Mouse (Mus musculus): Measurements from ENCODE around the gene Olfr654. TPM values are rescaled to one million over a fixed set of nuclear protein-coding genes. Genes with fewer than 3 reads are reported as not detected.

The Olfr654 gene
- polyA plus RNA-seq (2012; fragmentation: generic; extraction: Trizol) = not detected

GRCm38 (mm10) chr7:104586725-104587124 is at the start of gene Olfr654:
Gene Olfr654, plus strand, starts transcription at chr7:104587025.
- Histone ChIP-seq H3K79me2 (ENCODE audit: control insufficient read depth, insufficient read depth) (no peaks in the 10 kb centered on the region), H3K4me3 (no peak within 1 kb of the TSS), H3K36me3 (ENCODE audit: control insufficient read depth, insufficient read depth) (no peaks in the 10 kb centered on the region), H3ac (ENCODE audit: control insufficient read depth, insufficient read length) (no peak within 1 kb of the TSS), H3K27me3 (ENCODE audit: control insufficient read depth, insufficient read depth, insufficient read length) (no peaks in the 10 kb centered on the region), H3K4me2 (ENCODE audit: low read depth) (no peak within 1 kb of the TSS)
- TF ChIP-seq POLR2AphosphoS2 (IDR thresholded peaks at IDR 0.05; ENCODE audit: insufficient read length, low read depth) (no peak), MAX (IDR thresholded peaks at IDR 0.05; ENCODE audit: low read depth) (no peak), USF1 (IDR thresholded peaks at IDR 0.05; ENCODE audit: low read depth) (no peak), POLR2A (IDR thresholded peaks at IDR 0.05; ENCODE audit: insufficient read length, low read depth) (no peak), MYOG (IDR thresholded peaks at IDR 0.05; ENCODE audit: control insufficient read depth in 1 of 3, insufficient read depth in 1 of 3, insufficient read length in 2 of 3, low read depth in 2 of 3) (no peak), TCF3 (IDR thresholded peaks at IDR 0.05; ENCODE audit: insufficient read length, low read depth) (no peak), REST (IDR thresholded peaks at IDR 0.05; ENCODE audit: insufficient read depth, insufficient read length) (no peak), TCF12 (IDR thresholded peaks at IDR 0.05; ENCODE audit: insufficient read depth, poor library complexity, severe bottlenecking) (no peak), CEBPB (IDR thresholded peaks at IDR 0.05; ENCODE audit: insufficient read depth, poor library complexity, severe bottlenecking) (no peak), MYOD1 (IDR thresholded peaks at IDR 0.05; ENCODE audit: control insufficient read depth in 1 of 3, insufficient read length in 2 of 3, low read depth in 2 of 3) (no peak), E2F4 (IDR thresholded peaks at IDR 0.05; ENCODE audit: insufficient read depth) (no peak), SRF (IDR thresholded peaks at IDR 0.05; ENCODE audit: control insufficient read depth, insufficient read length, low read depth) (no peak)

DNA sequence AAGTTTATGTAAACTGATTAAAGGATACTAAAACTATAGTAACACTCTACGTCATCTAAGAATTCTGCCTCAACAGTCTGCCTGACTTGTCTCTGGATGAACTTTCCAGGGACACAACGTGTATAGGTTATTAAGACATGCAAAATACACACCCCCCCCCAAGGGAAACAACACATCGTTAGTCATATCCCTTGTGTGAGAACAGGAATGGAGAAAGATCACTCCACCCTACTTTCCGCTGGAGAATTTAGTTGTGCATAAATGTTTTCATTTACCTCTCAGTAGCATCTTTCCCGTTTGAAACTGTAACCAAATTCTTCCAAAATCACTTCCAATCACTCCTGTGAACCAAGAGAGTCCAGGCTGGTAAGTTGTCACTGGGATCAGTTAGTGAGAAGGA is 37.0 kb upstream of the Olfr654 start, which contains the start of gene Olfr651:
TSS of gene Olfr651 (plus strand) at position 301 of the 400 bp plus-strand sequence.
- Histone ChIP-seq H3K27me3 (ENCODE audit: control insufficient read depth, insufficient read depth, insufficient read length) (no peaks in the 10 kb centered on the region), H3ac (ENCODE audit: control insufficient read depth, insufficient read length) (no peak within 1 kb of the TSS), H3K4me3 (no peak within 1 kb of the TSS), H3K79me2 (ENCODE audit: control insufficient read depth, insufficient read depth) (no peaks in the 10 kb centered on the region), H3K36me3 (ENCODE audit: control insufficient read depth, insufficient read depth) (no peaks in the 10 kb centered on the region), H3K4me2 (ENCODE audit: low read depth) (no peak within 1 kb of the TSS)
- TF ChIP-seq MAX (IDR thresholded peaks at IDR 0.05; ENCODE audit: low read depth) (no peak), CEBPB (IDR thresholded peaks at IDR 0.05; ENCODE audit: insufficient read depth, poor library complexity, severe bottlenecking) (no peak), TCF12 (IDR thresholded peaks at IDR 0.05; ENCODE audit: insufficient read depth, poor library complexity, severe bottlenecking) (no peak), POLR2AphosphoS2 (IDR thresholded peaks at IDR 0.05; ENCODE audit: insufficient read length, low read depth) (no peak), REST (IDR thresholded peaks at IDR 0.05; ENCODE audit: insufficient read depth, insufficient read length) (no peak), TCF3 (IDR thresholded peaks at IDR 0.05; ENCODE audit: insufficient read length, low read depth) (no peak), USF1 (IDR thresholded peaks at IDR 0.05; ENCODE audit: low read depth) (no peak), POLR2A (IDR thresholded peaks at IDR 0.05; ENCODE audit: insufficient read length, low read depth) (no peak), E2F4 (IDR thresholded peaks at IDR 0.05; ENCODE audit: insufficient read depth) (no peak), SRF (IDR thresholded peaks at IDR 0.05; ENCODE audit: control insufficient read depth, insufficient read length, low read depth) (no peak)

DNA sequence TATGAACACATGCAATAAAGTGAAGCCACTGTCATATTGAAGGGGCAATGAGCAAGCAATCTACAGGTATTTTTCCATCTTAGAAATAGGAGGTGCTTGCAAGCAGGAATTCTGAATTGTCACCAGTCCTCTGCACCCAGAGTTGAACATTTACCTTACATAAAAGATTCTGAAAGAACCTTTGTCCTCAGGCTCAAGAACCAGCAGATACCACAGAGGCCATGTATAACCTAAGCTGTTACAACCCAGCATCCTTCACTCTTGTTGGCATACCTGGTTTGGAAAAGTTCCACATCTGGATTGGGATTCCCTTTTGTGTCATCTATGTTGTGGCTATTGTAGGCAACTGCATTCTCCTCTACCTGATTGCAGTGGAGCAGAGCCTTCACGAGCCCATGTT is 34.1 kb upstream of the Olfr654 start:
- Histone ChIP-seq H3K4me2 (ENCODE audit: low read depth) (no peak overlapping the region), H3K27me3 (ENCODE audit: control insufficient read depth, insufficient read depth, insufficient read length) (no peaks in the 10 kb centered on the region), H3ac (ENCODE audit: control insufficient read depth, insufficient read length) (no peak overlapping the region), H3K36me3 (ENCODE audit: control insufficient read depth, insufficient read depth) (no peaks in the 10 kb centered on the region), H3K4me3 (no peak overlapping the region), H3K79me2 (ENCODE audit: control insufficient read depth, insufficient read depth) (no peaks in the 10 kb centered on the region)
- no peak for TF ChIP-seq TCF3 (IDR thresholded peaks at IDR 0.05; ENCODE audit: insufficient read length, low read depth)
- TF ChIP-seq TCF12 (IDR thresholded peaks at IDR 0.05; ENCODE audit: insufficient read depth, poor library complexity, severe bottlenecking) = no peak
- no peak for TF ChIP-seq E2F4 (IDR thresholded peaks at IDR 0.05; ENCODE audit: insufficient read depth)
- TF ChIP-seq MAX (IDR thresholded peaks at IDR 0.05; ENCODE audit: low read depth) = no peak
- TF ChIP-seq MYOD1 (IDR thresholded peaks at IDR 0.05; ENCODE audit: control insufficient read depth in 1 of 3, insufficient read length in 2 of 3, low read depth in 2 of 3) = no peak
- no peak for TF ChIP-seq USF1 (IDR thresholded peaks at IDR 0.05; ENCODE audit: low read depth)
- TF ChIP-seq POLR2AphosphoS2 (IDR thresholded peaks at IDR 0.05; ENCODE audit: insufficient read length, low read depth) = no peak
- no peak for TF ChIP-seq MYOG (IDR thresholded peaks at IDR 0.05; ENCODE audit: control insufficient read depth in 1 of 3, insufficient read depth in 1 of 3, insufficient read length in 2 of 3, low read depth in 2 of 3)
- no peak for TF ChIP-seq CEBPB (IDR thresholded peaks at IDR 0.05; ENCODE audit: insufficient read depth, poor library complexity, severe bottlenecking)
- TF ChIP-seq POLR2A (IDR thresholded peaks at IDR 0.05; ENCODE audit: insufficient read length, low read depth) = no peak
- no peak for TF ChIP-seq SRF (IDR thresholded peaks at IDR 0.05; ENCODE audit: control insufficient read depth, insufficient read length, low read depth)

DNA sequence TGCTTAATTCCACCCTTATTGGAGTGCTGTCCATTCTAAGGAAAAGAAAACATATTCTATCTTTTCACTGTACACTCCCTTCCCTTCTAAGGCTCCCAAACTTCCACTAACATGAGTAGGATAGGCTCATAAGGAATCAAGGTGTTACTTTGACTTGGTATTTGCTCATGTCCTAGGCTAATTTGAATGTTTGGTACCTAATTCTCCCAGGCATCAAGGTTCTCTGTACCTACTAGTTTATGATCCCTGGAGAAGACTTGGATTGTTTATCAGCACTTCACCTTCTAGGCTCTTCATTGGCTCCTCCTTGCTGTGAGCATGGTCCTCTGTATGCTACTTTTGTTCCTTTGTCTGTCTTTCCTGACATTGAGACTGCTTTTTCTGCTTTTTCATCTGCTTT is 26.2 kb upstream of the Olfr654 start, which contains the start of gene Olfr652:
TSS of gene Olfr652 (plus strand) at position 301 of the 400 bp plus-strand sequence.
- Histone ChIP-seq H3K79me2 (ENCODE audit: control insufficient read depth, insufficient read depth) (no peaks in the 10 kb centered on the region), H3K4me3 (no peak within 1 kb of the TSS), H3ac (ENCODE audit: control insufficient read depth, insufficient read length) (no peak within 1 kb of the TSS), H3K4me2 (ENCODE audit: low read depth) (no peak within 1 kb of the TSS), H3K27me3 (ENCODE audit: control insufficient read depth, insufficient read depth, insufficient read length) (no peaks in the 10 kb centered on the region), H3K36me3 (ENCODE audit: control insufficient read depth, insufficient read depth) (no peaks in the 10 kb centered on the region)
- TF ChIP-seq POLR2AphosphoS2 (IDR thresholded peaks at IDR 0.05; ENCODE audit: insufficient read length, low read depth) (no peak), SRF (IDR thresholded peaks at IDR 0.05; ENCODE audit: control insufficient read depth, insufficient read length, low read depth) (no peak), E2F4 (IDR thresholded peaks at IDR 0.05; ENCODE audit: insufficient read depth) (no peak)

- no peak within 1 kb of the TSS for H3K4me2 ChIP-seq (ENCODE audit: low read depth)
- H3K4me3 ChIP-seq = no peak within 1 kb of the TSS
- no peaks in the 10 kb centered on the region for H3K79me2 ChIP-seq (ENCODE audit: control insufficient read depth, insufficient read depth)
- no peaks in the 10 kb centered on the region for H3K36me3 ChIP-seq (ENCODE audit: control insufficient read depth, insufficient read depth)
- no peaks in the 10 kb centered on the region for H3K27me3 ChIP-seq (ENCODE audit: control insufficient read depth, insufficient read depth, insufficient read length)
- no peak within 1 kb of the TSS for H3ac ChIP-seq (ENCODE audit: control insufficient read depth, insufficient read length)
- TF ChIP-seq CEBPB (IDR thresholded peaks at IDR 0.05; ENCODE audit: insufficient read depth, poor library complexity, severe bottlenecking) (no peak), SRF (IDR thresholded peaks at IDR 0.05; ENCODE audit: control insufficient read depth, insufficient read length, low read depth) (no peak), TCF3 (IDR thresholded peaks at IDR 0.05; ENCODE audit: insufficient read length, low read depth) (no peak), MYOG (IDR thresholded peaks at IDR 0.05; ENCODE audit: control insufficient read depth in 1 of 3, insufficient read depth in 1 of 3, insufficient read length in 2 of 3, low read depth in 2 of 3) (no peak), POLR2AphosphoS2 (IDR thresholded peaks at IDR 0.05; ENCODE audit: insufficient read length, low read depth) (no peak), TCF12 (IDR thresholded peaks at IDR 0.05; ENCODE audit: insufficient read depth, poor library complexity, severe bottlenecking) (no peak), POLR2A (IDR thresholded peaks at IDR 0.05; ENCODE audit: insufficient read length, low read depth) (no peak), REST (IDR thresholded peaks at IDR 0.05; ENCODE audit: insufficient read depth, insufficient read length) (no peak)
Measured at GRCm38 (mm10) chr7:104577014-104577413, 9.8 kb upstream of the Olfr654 start, which contains the start of gene Olfr653. Gene Olfr653, plus strand, starts transcription at chr7:104577314.

All from myocyte (in vitro differentiated cells).